Mouse (Mus musculus) left cerebral cortex, postnatal 10 days (tissue): ENCODE measurements around the gene Gm21974. TPM values are rescaled to one million over a fixed set of nuclear protein-coding genes. Genes with fewer than 3 reads are reported as not detected.
"Not testable (repeated sequence)": the region's sequence is repeated elsewhere in the genome, so short reads cannot be mapped to it uniquely, and the experiment has no call there.

Experiments
- DNase-seq, 2 experiments: peaks; one replicate each; pipeline ENCODE4 v3.0.0; 2021 to 2022; ENCODE audit warnings: low spot score in 2 of 2, mixed read lengths in 1 of 2; ENCODE audit errors: extremely low spot score in 1 of 2
- intact Hi-C: fragments of 180-260 bp; cut with DNase I; formaldehyde crosslinking; loops from one replicate; pipeline ENCODE4 v1.15.1; 2025
- total RNA-seq, 2 experiments: library from RNA; stranded (reverse); gene quantifications; 2 replicates each; pipeline ENCODE4 v1.2.3; 2021

Gene Gm21974
- total RNA-seq = not detected

GRCm38 (mm10) chr7:127895442-127895841 lies at the start of gene Gm21974, which contains the start of gene Vkorc1:
Gene Gm21974 (minus strand): TSS chr7:127895454.
Gene Vkorc1 (minus strand): TSS chr7:127895617.
- DNase-seq = peak; percentile 95 to 96
- intact Hi-C loops = no loop called here

- DNase-seq = no peak
- intact Hi-C loops = no loop called here
Measured at GRCm38 (mm10) chr7:127944614-127945013, 49.4 kb upstream of the Gm21974 start.

- intact Hi-C loops, DNase-seq: not testable (repeated sequence)
Measured at GRCm38 (mm10) chr7:127942097-127942496, 46.8 kb upstream of the Gm21974 start.

- intact Hi-C loops = no loop called here
- DNase-seq = no peak
Measured at GRCm38 (mm10) chr7:127936216-127936884, 41.1 kb upstream of the Gm21974 start.

- no peak for DNase-seq
- intact Hi-C loops = no loop called here
Measured at GRCm38 (mm10) chr7:127935748-127936159, 40.5 kb upstream of the Gm21974 start.

GRCm38 (mm10) chr7:127935028-127935722 lies 39.9 kb upstream of the Gm21974 start:
- intact Hi-C loops = no loop called here
- DNase-seq = peak; percentile 93 to 96

- intact Hi-C loops = no loop called here
Measured at GRCm38 (mm10) chr7:127934075-127934474, 38.8 kb upstream of the Gm21974 start.

GRCm38 (mm10) chr7:127932273-127933031 lies 37.2 kb upstream of the Gm21974 start:
- intact Hi-C loops = no loop called here
- DNase-seq = no peak

More at GRCm38 (mm10) chr7:127934075-127934474, 38.8 kb upstream of the Gm21974 start:
- DNase-seq = no peak

GRCm38 (mm10) chr7:127931351-127932135 lies 36.3 kb upstream of the Gm21974 start:
- intact Hi-C loops = no loop called here
- peak in 1 of 2 experiments; percentile 62 for DNase-seq

GRCm38 (mm10) chr7:127930636-127931035 lies 35.4 kb upstream of the Gm21974 start:
- no peak for DNase-seq
- intact Hi-C loops = no loop called here

GRCm38 (mm10) chr7:127929923-127930322 lies 34.7 kb upstream of the Gm21974 start, which contains the start of gene Prss8:
Gene Prss8 (minus strand): TSS chr7:127930104.
- intact Hi-C loops = no loop called here
- DNase-seq = no peak

GRCm38 (mm10) chr7:127928596-127928995 lies 33.3 kb upstream of the Gm21974 start:
- intact Hi-C loops = no loop called here
- no peak for DNase-seq

- DNase-seq = no peak
- intact Hi-C loops = no loop called here
Measured at GRCm38 (mm10) chr7:127927726-127928125, 32.5 kb upstream of the Gm21974 start.

GRCm38 (mm10) chr7:127926846-127927245 lies 31.6 kb upstream of the Gm21974 start:
- intact Hi-C loops = no loop called here

GRCm38 (mm10) chr7:127926066-127926465 lies 30.8 kb upstream of the Gm21974 start:
- DNase-seq = no peak
- intact Hi-C loops = no loop called here

More at GRCm38 (mm10) chr7:127926846-127927245, 31.6 kb upstream of the Gm21974 start:
- DNase-seq = no peak

GRCm38 (mm10) chr7:127925252-127925651 lies 30.0 kb upstream of the Gm21974 start:
- no peak for DNase-seq
- intact Hi-C loops = no loop called here

- intact Hi-C loops = no loop called here
- no peak for DNase-seq
Measured at GRCm38 (mm10) chr7:127923714-127924113, 28.5 kb upstream of the Gm21974 start.

GRCm38 (mm10) chr7:127922451-127923275 lies 27.4 kb upstream of the Gm21974 start:
- intact Hi-C loops = no loop called here
- DNase-seq = no peak
